Mouse (Mus musculus): ENCODE measurements at regions not wholly inside any gene's neighbourhood (a gene's known extent, or its start where the extent isn't known, plus 50 kb on each side); places are given as distances from the start of the nearest gene placed in this dataset.
A peak's percentile ranks its signal among the peaks of the same experiment; 100 is the strongest.
"Not testable (repeated sequence)": the region's sequence is repeated elsewhere in the genome, so short reads cannot be mapped to it uniquely, and the experiment has no call there.

DNA sequence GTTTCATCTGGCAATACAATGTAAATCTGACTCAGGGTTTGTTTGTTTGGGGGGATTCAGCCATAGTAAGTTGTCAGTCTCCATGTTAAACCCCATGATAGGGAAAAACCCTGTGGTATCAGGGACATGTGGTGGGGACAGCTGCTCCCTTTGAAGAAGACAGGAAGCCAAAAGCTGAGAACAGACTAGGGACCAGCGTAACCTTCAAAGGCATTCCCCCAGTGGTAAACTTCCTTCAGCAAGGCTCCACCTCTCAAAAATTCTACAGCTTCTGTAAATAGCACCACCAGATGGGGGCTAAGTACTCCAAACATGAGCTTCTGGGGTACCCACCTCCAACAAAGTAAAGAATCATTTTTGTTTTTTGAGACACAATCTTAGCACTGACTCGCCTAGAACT, 476.0 kb upstream of the Fam160b2 start:
- WGBS = 83% methylated on average over 2 of the region's 2 CpGs
- Histone ChIP-seq H3K9me3 (no peaks in the 10 kb centered on the region), H3K27ac (replicated peaks) (no peak overlapping the region), H3K4me3 (no peak overlapping the region), H3K4me1 (no peaks in the 10 kb centered on the region), H3K27me3 (replicated peaks; ENCODE audit: low read depth, poor library complexity, severe bottlenecking) (no peaks in the 10 kb centered on the region), H3K36me3 (replicated peaks) (no peaks in the 10 kb centered on the region)
- no peak for DNase-seq (ENCODE audit: low spot score)

DNA sequence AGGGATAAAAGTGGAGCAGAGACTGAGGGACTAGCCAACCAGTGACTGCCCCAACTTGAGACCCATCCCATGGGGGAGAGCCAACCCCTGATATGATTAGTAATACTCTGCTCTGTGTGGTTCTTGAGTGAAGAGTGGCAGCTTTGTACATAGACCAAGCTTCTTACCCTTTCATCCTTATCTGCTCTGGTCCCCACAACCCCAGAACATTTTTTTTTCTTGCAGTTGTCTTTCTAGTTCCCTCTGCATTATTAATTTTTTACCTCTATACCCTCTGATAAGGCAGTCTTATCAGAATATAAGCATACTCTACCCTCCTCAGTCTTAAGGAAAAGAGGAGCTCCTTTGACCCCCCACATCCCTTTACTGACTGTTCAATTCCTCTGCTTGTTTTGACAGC, 474.4 kb upstream of the Fam160b2 start:
- H3K27me3 ChIP-seq (replicated peaks; ENCODE audit: low read depth, poor library complexity, severe bottlenecking) = no peaks in the 10 kb centered on the region
- no peak overlapping the region for H3K4me3 ChIP-seq
- DNase-seq (ENCODE audit: low spot score) = no peak
- H3K9me3 ChIP-seq = no peaks in the 10 kb centered on the region
- no peaks in the 10 kb centered on the region for H3K36me3 ChIP-seq (replicated peaks)
- H3K27ac ChIP-seq (replicated peaks) = no peak overlapping the region
- no peaks in the 10 kb centered on the region for H3K4me1 ChIP-seq

- Histone ChIP-seq H3K27ac (replicated peaks) (no peak overlapping the region), H3K4me3 (no peak overlapping the region), H3K36me3 (replicated peaks) (no peaks in the 10 kb centered on the region), H3K27me3 (replicated peaks; ENCODE audit: low read depth, poor library complexity, severe bottlenecking) (no peaks in the 10 kb centered on the region), H3K4me1 (no peaks in the 10 kb centered on the region), H3K9me3 (no peaks in the 10 kb centered on the region)
- DNase-seq (ENCODE audit: low spot score) = no peak
- WGBS = 80% methylated on average over 4 of the region's 4 CpGs
These were observed 466.0 kb upstream of the Fam160b2 start for GRCm38 (mm10) chr14:71065669-71066068.

- Histone ChIP-seq H3K36me3 (replicated peaks) (no peaks in the 10 kb centered on the region), H3K27me3 (replicated peaks; ENCODE audit: low read depth, poor library complexity, severe bottlenecking) (no peaks in the 10 kb centered on the region), H3K4me3 (no peak overlapping the region), H3K9me3 (no peaks in the 10 kb centered on the region), H3K4me1 (peaks cover 7% of the 10 kb centered on the region), H3K27ac (replicated peaks) (no peak overlapping the region)
- 90% methylated on average over 2 of the region's 2 CpGs for WGBS
- DNase-seq (ENCODE audit: low spot score) = no peak
These were observed 457.0 kb upstream of the Fam160b2 start for GRCm38 (mm10) chr14:71056601-71057000.

DNA sequence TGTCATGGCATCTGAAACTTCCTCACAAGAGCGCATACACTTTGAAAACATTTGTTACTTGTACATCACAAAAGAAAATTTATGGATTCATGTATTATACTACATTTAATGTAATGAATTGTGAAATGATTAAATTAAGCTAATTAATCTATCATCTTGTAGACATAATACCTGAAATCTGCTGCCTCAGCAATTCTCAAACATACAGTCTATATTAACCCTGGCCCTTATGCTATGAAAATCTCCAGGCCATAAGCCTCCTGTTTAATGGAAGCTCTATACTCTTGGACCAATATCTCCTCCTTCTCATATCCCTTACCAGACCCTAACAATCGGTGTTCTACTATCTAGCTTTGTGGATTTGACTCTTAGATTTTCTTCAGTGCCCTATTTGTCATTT, 455.8 kb upstream of the Fam160b2 start:
- Histone ChIP-seq H3K4me1 (peaks cover 7% of the 10 kb centered on the region), H3K36me3 (replicated peaks) (no peaks in the 10 kb centered on the region), H3K27me3 (replicated peaks; ENCODE audit: low read depth, poor library complexity, severe bottlenecking) (no peaks in the 10 kb centered on the region), H3K27ac (replicated peaks) (no peak overlapping the region), H3K4me3 (no peak overlapping the region), H3K9me3 (no peaks in the 10 kb centered on the region)
- WGBS = 86% methylated on average over 2 of the region's 2 CpGs
- DNase-seq (ENCODE audit: low spot score) = no peak

GRCm38 (mm10) chr14:71053788-71054641, 454.4 kb upstream of the Fam160b2 start:
- 61% methylated on average over 9 of the region's 9 CpGs for WGBS
- Histone ChIP-seq H3K4me1 (peaks cover 7% of the 10 kb centered on the region), H3K9me3 (no peaks in the 10 kb centered on the region), H3K4me3 (no peak overlapping the region), H3K27me3 (replicated peaks; ENCODE audit: low read depth, poor library complexity, severe bottlenecking) (no peaks in the 10 kb centered on the region), H3K27ac (replicated peaks) (no peak overlapping the region), H3K36me3 (replicated peaks) (no peaks in the 10 kb centered on the region)
- DNase-seq (ENCODE audit: low spot score) = no peak

DNA sequence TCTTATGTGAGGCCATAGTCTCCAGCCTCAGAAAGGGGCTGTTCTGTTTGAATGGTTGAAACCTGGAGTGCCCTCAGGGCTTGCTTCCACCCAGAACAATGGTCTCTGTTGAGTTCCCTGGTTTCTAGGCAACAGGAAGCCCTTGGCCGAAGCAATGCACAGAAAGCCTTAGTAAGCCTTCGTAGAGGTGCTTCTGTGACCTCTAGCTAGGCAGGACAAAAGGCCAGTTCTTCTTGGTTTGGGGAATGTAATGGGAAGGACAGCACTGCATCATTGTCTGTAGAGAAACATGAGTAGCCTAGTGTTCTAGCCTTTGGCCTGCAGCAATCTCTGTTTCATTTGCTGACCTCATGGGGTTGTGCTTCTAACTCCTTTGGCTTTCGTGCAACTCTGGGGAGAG, 447.5 kb upstream of the Fam160b2 start:
- WGBS = 16% methylated on average over 3 of the region's 3 CpGs
- Histone ChIP-seq H3K27ac (replicated peaks) (no peak overlapping the region), H3K4me1 (peaks cover 12% of the 10 kb centered on the region), H3K4me3 (no peak overlapping the region), H3K27me3 (replicated peaks; ENCODE audit: low read depth, poor library complexity, severe bottlenecking) (no peaks in the 10 kb centered on the region), H3K36me3 (replicated peaks) (no peaks in the 10 kb centered on the region), H3K9me3 (no peaks in the 10 kb centered on the region)
- peak; percentile 30 for DNase-seq (ENCODE audit: low spot score)

DNA sequence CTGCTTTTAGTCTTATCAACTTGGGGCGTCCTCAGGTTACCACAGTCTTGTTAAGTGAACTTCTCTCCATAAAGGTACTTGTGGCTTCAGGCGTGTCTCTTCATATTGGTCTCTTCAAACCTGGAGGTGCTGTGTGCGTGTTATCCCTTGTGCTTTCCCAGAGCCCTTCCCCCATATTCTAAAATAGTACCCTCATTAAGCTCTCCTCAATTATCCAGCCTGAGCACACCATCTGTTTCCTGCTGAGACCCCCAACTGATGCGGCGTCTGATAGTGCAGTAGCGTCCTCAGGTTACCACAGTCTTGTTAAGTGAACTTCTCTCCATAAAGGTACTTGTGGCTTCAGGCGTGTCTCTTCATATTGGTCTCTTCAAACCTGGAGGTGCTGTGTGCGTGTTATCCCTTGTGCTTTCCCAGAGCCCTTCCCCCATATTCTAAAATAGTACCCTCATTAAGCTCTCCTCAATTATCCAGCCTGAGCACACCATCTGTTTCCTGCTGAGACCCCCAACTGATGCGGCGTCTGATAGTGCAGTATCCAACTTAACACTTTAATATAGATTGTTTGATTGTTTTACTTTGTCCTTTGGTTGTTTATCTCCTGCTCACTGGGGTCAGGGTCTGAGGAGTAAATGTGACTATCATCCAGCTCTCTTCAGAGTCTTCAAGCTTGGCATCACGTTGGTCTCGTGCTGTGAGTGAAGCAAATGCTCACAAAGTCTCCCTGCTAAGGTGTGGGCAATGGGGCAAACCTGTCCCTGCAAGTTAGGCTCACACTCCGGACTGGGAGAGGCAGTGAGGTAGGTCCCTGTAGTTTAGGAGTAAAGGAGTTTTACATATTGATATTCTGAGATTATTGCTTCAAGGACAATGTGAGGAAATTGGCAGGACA, 444.5 kb upstream of the Fam160b2 start:
- not testable (repeated sequence) for H3K4me3 ChIP-seq; H3K27ac ChIP-seq (replicated peaks); H3K27me3 ChIP-seq (replicated peaks; ENCODE audit: low read depth, poor library complexity, severe bottlenecking); H3K9me3 ChIP-seq; H3K36me3 ChIP-seq (replicated peaks); DNase-seq (ENCODE audit: low spot score)
- WGBS = 50% methylated on average over 13 of the region's 13 CpGs
- peaks cover 12% of the 10 kb centered on the region for H3K4me1 ChIP-seq

GRCm38 (mm10) chr14:71036620-71037019, 437.0 kb upstream of the Fam160b2 start:
- H3K36me3 ChIP-seq (replicated peaks) = no peaks in the 10 kb centered on the region
- WGBS = 74% methylated on average over 7 of the region's 7 CpGs
- no peak for DNase-seq (ENCODE audit: low spot score)

DNA sequence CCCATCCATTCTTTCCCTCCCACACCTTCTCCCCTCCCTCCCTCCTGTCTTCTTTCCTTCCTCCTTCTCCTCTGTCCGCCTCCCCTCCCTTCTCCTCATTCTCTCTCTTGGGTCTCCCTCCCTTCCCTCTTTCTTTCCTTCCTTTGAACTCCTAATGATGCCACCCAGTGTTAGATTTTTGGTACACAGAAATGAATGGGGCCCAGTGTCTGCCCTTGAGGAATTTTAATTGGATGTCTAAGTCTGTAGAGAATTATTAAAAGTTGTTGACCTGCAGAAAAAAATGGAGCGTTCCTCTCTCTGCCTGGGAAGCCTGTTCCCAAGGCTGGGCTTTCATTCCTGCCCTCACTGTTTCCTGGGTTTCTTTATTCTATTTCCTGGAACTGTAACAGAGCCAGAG, 434.0 kb upstream of the Fam160b2 start:
- 35% methylated on average over 2 of the region's 2 CpGs for WGBS
- Histone ChIP-seq H3K27ac (replicated peaks) (no peak overlapping the region), H3K4me3 (no peak overlapping the region), H3K36me3 (replicated peaks) (no peaks in the 10 kb centered on the region), H3K4me1 (0 out of 2 replicates have a peak, but pooled peaks cover 3% of the 10 kb centered on the region), H3K9me3 (no peaks in the 10 kb centered on the region), H3K27me3 (replicated peaks; ENCODE audit: low read depth, poor library complexity, severe bottlenecking) (no peaks in the 10 kb centered on the region)
- DNase-seq (ENCODE audit: low spot score) = no peak

More at GRCm38 (mm10) chr14:71036620-71037019, 437.0 kb upstream of the Fam160b2 start:
- 0 out of 2 replicates have a peak, but pooled peaks cover 3% of the 10 kb centered on the region for H3K4me1 ChIP-seq
- H3K9me3 ChIP-seq = no peaks in the 10 kb centered on the region
- H3K4me3 ChIP-seq = no peak overlapping the region
- H3K27ac ChIP-seq (replicated peaks) = no peak overlapping the region
- H3K27me3 ChIP-seq (replicated peaks; ENCODE audit: low read depth, poor library complexity, severe bottlenecking) = no peaks in the 10 kb centered on the region

DNA sequence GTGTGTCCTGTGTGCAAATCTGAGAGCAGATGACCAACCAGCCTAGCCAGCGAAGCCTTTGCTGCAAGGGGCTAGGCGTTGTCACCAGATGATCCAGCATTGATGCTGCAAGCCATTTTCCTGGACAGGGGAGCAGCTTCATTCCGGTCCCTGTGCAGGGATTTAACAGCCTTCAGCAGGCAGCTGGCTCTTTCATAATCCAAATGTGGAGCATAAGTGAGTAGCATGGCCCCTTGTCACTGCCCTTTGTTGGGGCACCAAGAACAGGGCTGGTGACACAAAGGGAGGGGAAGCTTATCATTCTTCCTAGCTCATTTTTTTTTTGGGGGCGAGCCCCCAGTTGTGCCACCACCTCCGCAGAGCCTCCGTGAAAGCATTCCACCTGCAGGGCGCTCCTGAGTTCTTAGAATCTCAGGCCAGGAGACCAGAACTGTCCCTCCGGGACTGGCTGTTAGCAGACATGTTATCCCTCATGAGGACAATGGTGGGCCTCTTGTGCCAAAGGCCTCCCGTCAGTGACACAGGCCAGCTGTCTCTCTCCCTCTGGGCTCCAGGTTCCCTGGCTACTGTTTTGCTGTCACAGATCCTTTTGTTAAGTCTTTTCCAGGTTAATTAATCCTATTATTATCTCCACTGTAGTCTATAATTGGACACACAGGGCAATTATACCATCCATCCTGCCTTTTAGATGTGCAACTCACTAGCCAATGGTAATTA, 430.7 kb upstream of the Fam160b2 start:
- no peak overlapping the region for H3K27ac ChIP-seq (replicated peaks)

More for the DNA sequence above, 430.7 kb upstream of the Fam160b2 start:
- H3K36me3 ChIP-seq (replicated peaks) = no peaks in the 10 kb centered on the region
- DNase-seq (ENCODE audit: low spot score) = no peak
- WGBS = 83% methylated on average over 9 of the region's 9 CpGs
- no peak overlapping the region for H3K4me3 ChIP-seq
- no peaks in the 10 kb centered on the region for H3K27me3 ChIP-seq (replicated peaks; ENCODE audit: low read depth, poor library complexity, severe bottlenecking)
- no peaks in the 10 kb centered on the region for H3K9me3 ChIP-seq
- H3K4me1 ChIP-seq = 0 out of 2 replicates have a peak, but pooled peaks cover 4% of the 10 kb centered on the region

Data from embryonic facial prominence, embryonic 10.5 days (tissue).